ENCODE assay signal across 15 mouse cellular contexts in the genomic region with DNA sequence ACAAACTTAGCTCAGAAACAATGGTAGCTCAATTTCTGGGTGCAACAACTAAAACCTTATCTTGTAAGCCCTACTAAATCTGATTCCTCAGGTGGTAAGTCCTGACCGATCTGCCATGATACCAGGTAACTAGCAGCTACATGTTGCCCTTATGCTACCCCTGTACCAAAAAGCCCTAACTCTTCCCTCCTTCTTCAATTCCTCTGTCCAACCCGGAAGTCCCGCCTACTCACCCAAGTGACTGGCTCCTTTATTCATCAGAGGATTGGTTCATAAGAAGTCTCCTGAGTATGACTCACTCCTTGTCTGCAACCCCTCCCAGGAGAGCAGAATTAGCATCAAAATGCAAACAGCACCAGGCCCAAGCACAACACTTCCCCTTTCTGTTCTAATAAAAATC. TPM values are rescaled to one million over a fixed set of nuclear protein-coding genes. Genes with fewer than 3 reads are reported as not detected.
DNase-seq lines count a peak whose midpoint lies in the region; ATAC-seq lines count a peak whose summit lies in the region.
"Had no signal": no experiment of that assay in that cellular context is flagged by ENCODE, and none has a peak within 500 bp of the region (broad histone marks: within the 10 kb centered on the region; RNA-seq: fewer than 3 reads in every experiment).

No protein-coding gene starts in this region.

- H3K36me3 ChIP-seq in heart, embryonic 11.5 days (ENCODE audit: control insufficient read depth, insufficient read depth, low read length), result no peaks in the 10 kb centered on the region
- no peaks in the 10 kb centered on the region for H3K36me3 ChIP-seq in hindbrain, embryonic 10.5 days
- H3K36me3 ChIP-seq: limb, embryonic 13.5 days; neural tube, embryonic 13.5 days had no signal

- no peak overlapping the region for H3K27ac ChIP-seq in heart, embryonic 11.5 days (ENCODE audit: low read depth, low read length)
- H3K27ac ChIP-seq in hindbrain, embryonic 10.5 days, result no peak overlapping the region
- H3K27ac ChIP-seq: limb, embryonic 13.5 days; neural tube, embryonic 13.5 days had no signal

- no peaks in the 10 kb centered on the region for H3K4me1 ChIP-seq in heart, embryonic 11.5 days (ENCODE audit: control insufficient read depth, insufficient read depth, low read length)
- H3K4me1 ChIP-seq in hindbrain, embryonic 10.5 days (replicated peaks), result peaks cover 7% of the 10 kb centered on the region; the same call in 1 of the 2 replicates
- H3K4me1 ChIP-seq: limb, embryonic 13.5 days; neural tube, embryonic 13.5 days had no signal

- no peaks in the 10 kb centered on the region for H3K9me3 ChIP-seq in heart, embryonic 11.5 days (replicated peaks; ENCODE audit: control insufficient read depth, low read length)
- H3K9me3 ChIP-seq in hindbrain, embryonic 10.5 days, result no peaks in the 10 kb centered on the region
- H3K9me3 ChIP-seq: limb, embryonic 13.5 days; neural tube, embryonic 13.5 days had no signal

- no peak overlapping the region for H3K9ac ChIP-seq in heart, embryonic 11.5 days (ENCODE audit: low read depth, low read length)
- H3K9ac ChIP-seq: limb, embryonic 13.5 days; lung, embryonic 14.5 days; neural tube, embryonic 13.5 days had no signal

- H3K27me3 ChIP-seq in heart, embryonic 11.5 days (ENCODE audit: control insufficient read depth, insufficient read depth, low read length), result no peaks in the 10 kb centered on the region
- H3K27me3 ChIP-seq in hindbrain, embryonic 10.5 days (ENCODE audit: insufficient read depth, poor library complexity, severe bottlenecking), result no peaks in the 10 kb centered on the region
- H3K27me3 ChIP-seq: limb, embryonic 13.5 days; neural tube, embryonic 13.5 days had no signal

- WGBS in heart, embryonic 11.5 days (ENCODE audit: insufficient replicate concordance), result 87% methylated on average over 3 of the region's 3 CpGs
- 96% methylated on average over 3 of the region's 3 CpGs for WGBS in hindbrain, embryonic 10.5 days

- intact Hi-C loops in heart, postnatal 36 days (cut with DNase I), result no loop called here

- peak; percentile 3 to 6 for DNase-seq in heart, postnatal 36 days
- DNase-seq in A20 (ENCODE audit: low read depth, low spot score), result peak; percentile 92
- peak; percentile 65 for DNase-seq in NIH3T3 (ENCODE audit: low read depth)
- peak; percentile 40 to 53 for DNase-seq in monocyte, adult 2 months (ENCODE audit: low read depth in 1 of 2, low spot score in 2 of 2)
- DNase-seq in layer of hippocampus, adult 9-10 months (ENCODE audit: low spot score), result no peak
- DNase-seq in hindbrain, embryonic 10.5 days (ENCODE audit: low spot score), result no peak
- no peak for DNase-seq in urinary bladder, postnatal 25 days (ENCODE audit: low spot score)
- DNase-seq: cerebellum, adult 9-10 months; kidney, adult 8-10 months; lung, embryonic 14.5 days; midbrain, embryonic 14.5 days had no signal

- H3K4me2 ChIP-seq in heart, embryonic 11.5 days, result no peak overlapping the region
- H3K4me2 ChIP-seq: limb, embryonic 13.5 days; lung, embryonic 14.5 days; neural tube, embryonic 13.5 days had no signal

- ATAC-seq in heart, embryonic 11.5 days (replicated peaks; ENCODE audit: insufficient number of reproducible peaks, low FRiP score, low TSS enrichment), result no peak
- ATAC-seq: forebrain, embryonic 16.5 days had no signal

- no peak overlapping the region for H3K4me3 ChIP-seq in heart, embryonic 11.5 days (ENCODE audit: low read depth, low read length)
- H3K4me3 ChIP-seq in hindbrain, embryonic 10.5 days, result no peak overlapping the region
- H3K4me3 ChIP-seq: limb, embryonic 13.5 days; neural tube, embryonic 13.5 days had no signal

RNA-seq across cellular contexts. Expression of gene Plekhm1, which starts 31.2 kb away (rescaled TPM):
- 10 to 100 TPM; 11.9 to 12.9 TPM for total RNA-seq in heart, postnatal 36 days (2021)
- 4.4 and 5.2 TPM in 2 replicates for polyA plus RNA-seq in heart, embryonic 11.5 days (2014; fragmentation: Nextera tagmentation; extraction: Ambion mirVana)
- 9.4 and 11.6 TPM in 2 replicates for polyA plus RNA-seq in hindbrain, embryonic 10.5 days (2016; fragmentation: Nextera tagmentation; extraction: Ambion mirVana)

Comparison
In these comparisons a context has a peak if more than half of its experiments do, and no peak if none do; other contexts are left out.
1. DNase-seq: peak in heart, postnatal 36 days (2 of 2), A20 (single experiment), NIH3T3 (single experiment) and monocyte, adult 2 months (2 of 2); none in layer of hippocampus, adult 9-10 months (single experiment), hindbrain, embryonic 10.5 days (single experiment) and urinary bladder, postnatal 25 days (single experiment).